Mouse (Mus musculus): ENCODE measurements around the gene Kdf1. TPM values are rescaled to one million over a fixed set of nuclear protein-coding genes. Genes with fewer than 3 reads are reported as not detected.

The Kdf1 gene
- polyA plus RNA-seq, 1 experiment from 2014 or later: 33.7 TPM

DNA sequence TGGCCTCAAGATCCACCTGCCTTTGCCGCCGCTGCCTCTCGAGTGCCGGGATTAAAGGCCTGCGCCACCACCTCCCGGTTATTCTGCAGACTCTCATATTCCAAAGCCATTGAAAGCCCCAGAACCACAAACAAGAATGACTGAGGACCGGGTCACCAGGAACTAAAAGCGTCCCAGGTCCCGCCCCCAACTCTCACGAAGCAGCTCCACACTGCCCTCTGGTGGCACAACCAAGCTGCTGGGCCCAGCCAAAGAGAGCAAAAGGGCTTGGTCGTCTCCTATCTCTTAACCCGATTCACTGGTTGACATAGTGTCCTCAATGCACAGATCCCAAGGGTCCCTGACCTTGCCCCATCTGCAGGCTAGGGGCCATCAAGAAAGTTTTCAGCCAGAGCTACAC is 24.3 kb upstream of the Kdf1 start:
- H3K36me3 ChIP-seq (ENCODE audit: control insufficient read depth, insufficient read depth, low read length): no peaks in the 10 kb centered on the region
- peak overlapping the region; percentile 62 for H3K4me2 ChIP-seq (ENCODE audit: low read depth, low read length)
- H3K9me3 ChIP-seq (replicated peaks; ENCODE audit: control insufficient read depth, low read length): no peaks in the 10 kb centered on the region
- peak overlapping the region; percentile 40 for H3K4me3 ChIP-seq (replicated peaks; ENCODE audit: low read length)
- H3K27ac ChIP-seq (ENCODE audit: low read length): peak overlapping the region; percentile 69
- peaks cover 46% of the 10 kb centered on the region for H3K27me3 ChIP-seq (ENCODE audit: control insufficient read depth, insufficient read depth, low read length)
- peak; percentile 33; the same call in 1 of the 2 replicates for ATAC-seq (ENCODE audit: insufficient read depth, low FRiP score)
- under 1% methylated on average over 12 of the region's 12 CpGs for WGBS
- peak overlapping the region; percentile 52 for H3K9ac ChIP-seq (ENCODE audit: low read length)
- H3K4me1 ChIP-seq (ENCODE audit: control insufficient read depth, insufficient read depth, low read length): peaks cover 28% of the 10 kb centered on the region

DNA sequence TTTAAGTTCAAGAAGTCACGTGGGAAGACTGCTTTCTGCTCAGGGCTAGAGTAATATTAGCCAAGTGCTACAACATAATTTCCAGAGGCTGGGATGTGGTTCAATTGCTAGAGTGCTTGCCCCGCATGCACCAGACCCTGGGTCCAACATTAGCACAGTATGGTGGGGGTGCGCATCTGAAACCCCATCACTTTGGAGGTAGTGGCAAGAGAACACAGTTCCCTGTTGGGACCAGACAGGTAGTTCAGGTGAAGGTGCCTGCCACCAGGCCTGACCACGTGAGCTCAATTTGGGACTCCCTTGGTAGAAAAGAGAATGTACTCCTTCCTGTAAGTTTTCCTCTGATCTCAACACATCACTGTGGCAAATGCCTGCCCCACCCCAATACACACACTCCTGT is 23.9 kb upstream of the Kdf1 start:
- Histone ChIP-seq H3K4me1 (ENCODE audit: control insufficient read depth, insufficient read depth, low read length) (peaks cover 28% of the 10 kb centered on the region), H3K4me2 (ENCODE audit: low read depth, low read length) (no peak overlapping the region), H3K9ac (ENCODE audit: low read length) (no peak overlapping the region), H3K4me3 (replicated peaks; ENCODE audit: low read length) (no peak overlapping the region), H3K36me3 (ENCODE audit: control insufficient read depth, insufficient read depth, low read length) (no peaks in the 10 kb centered on the region), H3K27me3 (ENCODE audit: control insufficient read depth, insufficient read depth, low read length) (peaks cover 49% of the 10 kb centered on the region), H3K9me3 (replicated peaks; ENCODE audit: control insufficient read depth, low read length) (no peaks in the 10 kb centered on the region), H3K27ac (ENCODE audit: low read length) (no peak overlapping the region)
- ATAC-seq (ENCODE audit: insufficient read depth, low FRiP score): no peak
- 66% methylated on average over 4 of the region's 4 CpGs for WGBS

DNA sequence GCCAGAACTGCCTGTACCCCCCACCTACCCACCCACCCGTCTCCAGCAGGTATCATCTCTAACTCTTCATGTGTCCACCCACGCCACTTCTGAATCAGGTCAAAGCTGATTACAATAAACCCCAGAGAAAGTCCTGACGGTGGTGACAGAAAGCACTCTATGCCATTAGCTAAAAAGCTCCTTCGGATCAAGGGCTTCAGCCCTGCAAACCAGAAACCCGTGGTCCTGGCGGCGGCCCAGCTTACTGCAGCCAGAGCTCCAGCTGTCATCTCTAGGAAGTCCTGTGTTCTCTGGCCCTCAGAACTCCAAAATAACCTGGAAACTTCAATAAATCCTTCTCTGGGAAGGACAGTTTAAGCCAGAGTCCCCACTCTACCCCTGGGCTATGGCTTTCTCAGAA is 23.1 kb upstream of the Kdf1 start:
- no peak for ATAC-seq (ENCODE audit: insufficient read depth, low FRiP score)
- H3K4me2 ChIP-seq (ENCODE audit: low read depth, low read length): no peak overlapping the region
- no peak overlapping the region for H3K27ac ChIP-seq (ENCODE audit: low read length)
- peaks cover 54% of the 10 kb centered on the region for H3K27me3 ChIP-seq (ENCODE audit: control insufficient read depth, insufficient read depth, low read length)
- 26% methylated on average over 7 of the region's 7 CpGs for WGBS
- H3K36me3 ChIP-seq (ENCODE audit: control insufficient read depth, insufficient read depth, low read length): no peaks in the 10 kb centered on the region
- no peaks in the 10 kb centered on the region for H3K9me3 ChIP-seq (replicated peaks; ENCODE audit: control insufficient read depth, low read length)
- no peak overlapping the region for H3K4me3 ChIP-seq (replicated peaks; ENCODE audit: low read length)
- H3K9ac ChIP-seq (ENCODE audit: low read length): no peak overlapping the region
- peaks cover 28% of the 10 kb centered on the region for H3K4me1 ChIP-seq (ENCODE audit: control insufficient read depth, insufficient read depth, low read length)

DNA sequence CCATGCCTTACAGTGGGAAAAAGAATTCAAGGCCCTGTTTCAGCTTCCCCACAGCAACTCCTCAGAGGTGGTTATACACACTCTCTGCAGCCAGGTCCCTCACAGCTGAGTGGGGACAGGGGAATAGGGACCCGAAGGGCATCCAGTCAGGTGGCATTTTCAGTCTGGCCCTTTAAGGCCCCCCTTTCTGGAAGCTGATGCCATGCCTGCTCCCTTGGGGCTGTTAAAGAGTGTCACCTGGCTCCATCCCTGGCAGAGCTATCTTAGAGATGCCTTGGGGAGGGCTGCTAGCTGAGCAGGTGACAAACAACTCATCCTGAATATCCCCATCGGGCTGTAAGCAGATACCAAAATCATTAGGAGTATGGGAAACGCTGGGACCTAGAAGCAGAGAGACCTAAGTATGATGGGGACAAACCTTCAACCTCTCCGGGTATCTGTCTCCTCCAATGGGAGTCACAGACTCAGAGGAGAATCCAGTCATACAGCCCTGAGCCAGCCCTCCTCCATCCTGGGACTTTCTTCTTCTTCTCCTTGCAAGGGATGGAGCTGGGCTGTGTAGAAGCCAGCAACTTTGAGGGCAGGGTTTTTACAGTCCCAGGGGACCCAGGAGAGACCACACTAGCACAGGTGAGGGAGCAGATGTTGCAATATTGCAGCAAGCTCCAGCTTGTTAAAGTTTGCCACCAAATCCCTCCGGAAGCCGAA is 21.9 kb upstream of the Kdf1 start:
- H3K4me3 ChIP-seq (replicated peaks; ENCODE audit: low read length): peak overlapping the region; percentile 63; the same call in 1 of the 2 replicates
- ATAC-seq (ENCODE audit: insufficient read depth, low FRiP score): no peak
- WGBS: 35% methylated on average over 6 of the region's 6 CpGs

DNA sequence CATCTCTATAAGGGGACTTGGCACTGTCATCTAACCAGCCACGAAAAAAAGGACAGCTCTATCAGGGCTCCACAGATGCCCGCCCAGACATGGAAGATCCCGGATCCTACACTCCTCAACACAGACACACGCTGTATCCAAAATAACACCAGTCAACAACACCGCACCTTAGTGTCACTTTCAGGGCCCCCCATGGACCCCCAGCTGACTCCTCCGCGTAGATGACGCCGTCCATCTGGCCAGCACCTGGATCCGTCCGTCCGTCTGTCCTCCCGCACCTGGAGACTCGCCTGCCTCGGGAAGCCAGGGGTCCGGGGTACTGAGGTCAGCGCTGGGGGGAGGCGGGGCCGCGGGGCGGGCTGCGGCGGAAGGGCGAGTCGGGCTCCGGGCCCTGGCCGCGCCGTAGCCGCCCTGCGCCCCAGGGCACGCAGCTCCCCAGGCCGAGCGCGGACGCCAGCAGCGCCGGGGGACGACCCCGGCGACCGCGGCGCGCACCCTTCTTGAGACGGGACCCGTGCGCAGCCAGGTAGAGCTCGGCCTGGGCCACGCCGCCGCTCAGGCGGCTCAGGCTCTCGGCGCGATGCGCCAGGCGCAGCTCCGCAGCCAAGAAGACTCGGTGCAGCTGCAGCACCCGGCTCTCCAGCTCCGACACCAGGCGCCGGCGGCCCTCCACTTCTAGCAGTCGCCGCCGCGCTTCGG is 21.2 kb upstream of the Kdf1 start:
- under 1% methylated on average over 69 of the region's 70 CpGs for WGBS
- Histone ChIP-seq H3K9me3 (replicated peaks; ENCODE audit: control insufficient read depth, low read length) (no peaks in the 10 kb centered on the region), H3K9ac (ENCODE audit: low read length) (peak overlapping the region; percentile 76), H3K27ac (ENCODE audit: low read length) (no peak overlapping the region), H3K4me3 (replicated peaks; ENCODE audit: low read length) (peak overlapping the region; percentile 63), H3K4me2 (ENCODE audit: low read depth, low read length) (peak overlapping the region; percentile 100), H3K27me3 (ENCODE audit: control insufficient read depth, insufficient read depth, low read length) (peaks cover 60% of the 10 kb centered on the region), H3K4me1 (ENCODE audit: control insufficient read depth, insufficient read depth, low read length) (peaks cover 22% of the 10 kb centered on the region), H3K36me3 (ENCODE audit: control insufficient read depth, insufficient read depth, low read length) (no peaks in the 10 kb centered on the region)
- 0 out of 2 replicates have a peak, but pooled peaks have one; percentile 20 for ATAC-seq (ENCODE audit: insufficient read depth, low FRiP score)

More for the DNA sequence above, 21.9 kb upstream of the Kdf1 start:
- Histone ChIP-seq H3K27ac (ENCODE audit: low read length) (no peak overlapping the region), H3K4me1 (ENCODE audit: control insufficient read depth, insufficient read depth, low read length) (peaks cover 23% of the 10 kb centered on the region), H3K27me3 (ENCODE audit: control insufficient read depth, insufficient read depth, low read length) (peaks cover 60% of the 10 kb centered on the region), H3K9me3 (replicated peaks; ENCODE audit: control insufficient read depth, low read length) (no peaks in the 10 kb centered on the region), H3K9ac (ENCODE audit: low read length) (no peak overlapping the region), H3K36me3 (ENCODE audit: control insufficient read depth, insufficient read depth, low read length) (no peaks in the 10 kb centered on the region), H3K4me2 (ENCODE audit: low read depth, low read length) (0 out of 2 replicates have a peak overlapping the region, but pooled peaks have one; percentile 100)

DNA sequence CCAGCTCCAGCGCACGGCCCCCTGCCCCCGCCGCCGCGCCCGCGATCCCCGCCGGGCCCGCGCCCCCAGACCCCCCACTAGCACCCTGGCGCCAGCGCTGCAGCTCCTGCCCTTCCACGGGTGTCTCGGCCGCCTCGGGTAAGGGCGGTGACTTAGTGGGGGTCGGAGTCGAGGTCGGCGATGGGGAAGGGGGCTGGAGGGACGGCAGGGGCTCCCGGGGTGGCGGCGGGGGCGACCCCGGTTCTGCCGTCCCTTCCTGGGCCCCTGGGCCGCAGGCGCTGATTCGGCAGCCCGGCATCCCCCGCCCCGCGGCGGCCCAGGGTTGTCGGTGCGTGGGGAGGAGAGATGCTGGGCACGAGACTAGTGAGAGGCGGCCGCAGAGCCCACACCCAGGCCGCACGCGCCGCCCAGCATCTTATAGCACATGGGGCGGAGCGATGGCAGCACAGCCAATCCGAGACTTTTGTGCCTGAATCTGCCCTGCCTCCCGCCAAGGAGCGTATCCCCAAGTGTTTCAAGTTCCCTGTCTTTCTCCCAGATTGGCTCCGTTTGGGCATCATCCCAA is 20.5 kb upstream of the Kdf1 start, which contains the start of gene Trnp1:
TSS of gene Trnp1 (minus strand) at position 391 of the 565 bp plus-strand sequence.
- under 1% methylated on average over 48 of the region's 53 CpGs for WGBS
- Histone ChIP-seq H3K4me1 (ENCODE audit: control insufficient read depth, insufficient read depth, low read length) (peaks cover 22% of the 10 kb centered on the region), H3K36me3 (ENCODE audit: control insufficient read depth, insufficient read depth, low read length) (no peaks in the 10 kb centered on the region), H3K9ac (ENCODE audit: low read length) (peak within 1 kb of the TSS; percentile 76), H3K27ac (ENCODE audit: low read length) (no peak within 1 kb of the TSS; the same call in 1 of the 2 replicates), H3K27me3 (ENCODE audit: control insufficient read depth, insufficient read depth, low read length) (peaks cover 60% of the 10 kb centered on the region), H3K4me2 (ENCODE audit: low read depth, low read length) (peak within 1 kb of the TSS; percentile 100), H3K4me3 (replicated peaks; ENCODE audit: low read length) (peak within 1 kb of the TSS; percentile 63), H3K9me3 (replicated peaks; ENCODE audit: control insufficient read depth, low read length) (no peaks in the 10 kb centered on the region)
- peak; percentile 88 for ATAC-seq (ENCODE audit: insufficient read depth, low FRiP score)

DNA sequence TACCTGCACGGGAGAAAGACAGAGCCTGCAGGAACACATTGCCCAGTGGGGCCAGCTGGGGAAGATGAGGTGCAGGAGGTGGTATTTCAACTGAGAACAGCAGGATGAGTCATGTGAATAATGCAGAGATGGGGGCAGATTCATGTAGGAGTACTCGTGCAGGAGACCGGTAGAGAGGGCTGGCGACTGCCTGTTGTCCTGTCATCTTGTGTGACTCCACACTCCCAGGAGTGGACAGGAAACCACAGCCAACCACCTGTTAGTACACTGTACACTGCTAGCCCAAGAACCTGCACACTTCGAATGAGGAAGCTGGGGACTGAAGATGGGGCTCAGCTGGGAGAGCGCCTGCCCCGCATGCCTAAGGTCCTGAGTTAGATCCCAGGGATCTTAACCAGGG is 17.2 kb upstream of the Kdf1 start:
- Histone ChIP-seq H3K27me3 (ENCODE audit: control insufficient read depth, insufficient read depth, low read length) (peaks cover 42% of the 10 kb centered on the region), H3K27ac (ENCODE audit: low read length) (no peak overlapping the region), H3K4me2 (ENCODE audit: low read depth, low read length) (no peak overlapping the region), H3K4me3 (replicated peaks; ENCODE audit: low read length) (no peak overlapping the region), H3K36me3 (ENCODE audit: control insufficient read depth, insufficient read depth, low read length) (no peaks in the 10 kb centered on the region), H3K9ac (ENCODE audit: low read length) (no peak overlapping the region), H3K4me1 (ENCODE audit: control insufficient read depth, insufficient read depth, low read length) (peaks cover 13% of the 10 kb centered on the region), H3K9me3 (replicated peaks; ENCODE audit: control insufficient read depth, low read length) (no peaks in the 10 kb centered on the region)
- ATAC-seq (ENCODE audit: insufficient read depth, low FRiP score): no peak
- WGBS: 55% methylated on average over 7 of the region's 7 CpGs

DNA sequence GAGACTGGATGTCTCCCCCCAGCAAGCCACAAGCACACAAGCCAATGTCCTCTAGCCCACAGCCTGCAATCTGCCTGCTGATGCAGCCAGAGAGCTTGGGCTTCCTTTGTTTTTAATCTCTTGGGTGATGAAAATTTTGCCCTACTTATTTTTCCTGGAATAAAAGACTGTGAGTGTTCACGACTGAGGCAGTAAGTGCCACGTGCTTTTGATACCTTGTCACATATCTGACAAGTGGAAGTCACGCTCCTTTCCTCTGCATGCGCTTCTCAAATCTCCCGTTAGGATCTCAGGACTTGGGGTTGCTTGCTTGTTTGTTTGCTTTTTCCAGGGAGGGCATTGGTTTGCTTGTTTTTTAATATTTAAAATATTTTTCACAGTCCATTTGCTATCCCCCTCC is 14.5 kb upstream of the Kdf1 start:
- Histone ChIP-seq H3K27ac (ENCODE audit: low read length) (no peak overlapping the region), H3K36me3 (ENCODE audit: control insufficient read depth, insufficient read depth, low read length) (no peaks in the 10 kb centered on the region), H3K4me1 (ENCODE audit: control insufficient read depth, insufficient read depth, low read length) (no peaks in the 10 kb centered on the region), H3K4me2 (ENCODE audit: low read depth, low read length) (no peak overlapping the region), H3K4me3 (replicated peaks; ENCODE audit: low read length) (no peak overlapping the region), H3K9me3 (replicated peaks; ENCODE audit: control insufficient read depth, low read length) (no peaks in the 10 kb centered on the region), H3K9ac (ENCODE audit: low read length) (no peak overlapping the region), H3K27me3 (ENCODE audit: control insufficient read depth, insufficient read depth, low read length) (peaks cover 15% of the 10 kb centered on the region)
- 45% methylated on average over 5 of the region's 5 CpGs for WGBS
- no peak for ATAC-seq (ENCODE audit: insufficient read depth, low FRiP score)
